Mouse (Mus musculus) cerebellum, adult 2 months (tissue): ENCODE measurements around the gene Srgap3. TPM values are rescaled to one million over a fixed set of nuclear protein-coding genes. Genes with fewer than 3 reads are reported as not detected.

Source experiments
- DNase-seq, 2 experiments: peaks; one replicate each; pipeline ENCODE4 v3.0.0; 2021
- H3K27ac ChIP-seq: fragments of 200-500 bp; 2 replicates; pipeline ENCODE4 v1.5.1; 2012; ENCODE audit warnings: low read length, control low read depth, inconsistent platforms; ENCODE audit not compliant: insufficient read depth
- H3K27me3 ChIP-seq: fragments of 200-500 bp; 2 replicates; pipeline ENCODE4 v1.6.1; 2012; ENCODE audit warnings: inconsistent platforms, mild to moderate bottlenecking, low read length, moderate library complexity; ENCODE audit not compliant: control insufficient read depth, insufficient read depth
- H3K4me1 ChIP-seq: fragments of 200-500 bp; 2 replicates; pipeline ENCODE4 v1.6.1; 2011; ENCODE audit warnings: low read length; ENCODE audit not compliant: control insufficient read depth, insufficient read depth
- H3K4me3 ChIP-seq: fragments of 200-500 bp; replicated peaks from 2 replicates; pipeline ENCODE3; 2011; ENCODE audit warnings: mild to moderate bottlenecking, low read depth, low read length, control low read depth; ENCODE audit not compliant: insufficient read depth
- CTCF ChIP-seq: fragments of 200-500 bp; IDR thresholded peaks from 2 replicates; pipeline ENCODE4 v1.5.1; 2011; ENCODE audit warnings: low read depth, mild to moderate bottlenecking, control low read depth, low read length, moderate library complexity, borderline replicate concordance; ENCODE audit not compliant: insufficient read depth
- POLR2A ChIP-seq: fragments of 200-500 bp; IDR thresholded peaks from 2 replicates; pipeline ENCODE4 v1.6.1; 2011; ENCODE audit warnings: low read length, control low read depth, borderline replicate concordance; ENCODE audit not compliant: insufficient read depth
- WGBS: fragments of 180-500 bp; shearing (Covaris S2); methylation state at CpG from one replicate; pipeline ENCODE4 v1.1.7; 2018; 5-methylcytosine and 5-hydroxymethylcytosine counted together
- polyA plus RNA-seq: library from polyadenylated mRNA; depleted of rRNA; stranded (reverse); fragments of >200 nt; gene quantifications from 2 replicates; pipeline ENCODE4 v1.2.3, GENCODE M21; 2012

Gene Srgap3
- polyA plus RNA-seq, 1 experiment, result 99.2 TPM

DNA sequence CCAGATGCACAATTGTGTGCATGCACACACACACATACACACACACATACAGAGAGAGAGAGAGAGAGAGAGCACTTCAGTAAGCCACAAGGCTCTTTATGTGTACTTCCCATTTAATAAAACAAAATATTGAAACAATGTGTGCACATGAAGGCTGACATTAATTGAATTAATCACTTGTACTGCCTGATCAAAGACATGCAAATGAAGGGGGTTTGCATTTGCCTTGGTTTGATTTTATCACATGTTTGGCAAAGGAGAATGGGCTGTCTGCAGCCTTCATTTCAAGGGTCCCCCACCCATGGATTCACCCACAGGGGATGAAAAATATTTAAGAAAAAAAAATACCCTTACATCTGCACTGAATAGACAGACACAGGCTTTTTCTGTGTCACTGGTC lies 29.5 kb upstream of the Srgap3 start:
- Histone ChIP-seq H3K4me3 (no peak overlapping the region), H3K4me1 (peaks cover 5% of the 10 kb centered on the region; the same call in 1 of the 2 replicates), H3K27ac (no peak overlapping the region), H3K27me3 (no peaks in the 10 kb centered on the region)
- no peak for DNase-seq
- TF ChIP-seq POLR2A, result no peak
- TF ChIP-seq CTCF, result no peak

DNA sequence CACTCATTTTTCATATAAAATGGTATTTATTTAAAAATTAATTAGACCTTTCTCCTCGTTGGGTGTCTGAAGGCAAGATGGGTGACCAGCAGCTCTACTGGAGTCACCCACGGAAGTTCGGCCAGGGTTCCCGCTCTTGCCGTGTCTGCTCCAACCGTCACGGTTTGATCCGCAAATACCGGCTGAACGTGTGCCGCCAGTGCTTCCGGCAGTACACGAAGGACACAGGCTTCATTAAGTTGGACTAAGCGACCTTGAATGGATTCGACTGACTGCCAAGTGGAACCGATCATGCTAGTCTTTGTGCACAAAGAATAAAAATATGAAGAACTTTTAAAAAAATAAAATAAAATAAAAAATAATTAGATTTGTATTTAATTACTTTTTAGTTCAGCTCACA lies 29.1 kb upstream of the Srgap3 start:
- WGBS, result 38% methylated on average over 16 of the region's 16 CpGs
- H3K4me3 ChIP-seq, result no peak overlapping the region
- TF ChIP-seq CTCF, result no peak
- H3K4me1 ChIP-seq, result peaks cover 5% of the 10 kb centered on the region; the same call in 1 of the 2 replicates
- H3K27me3 ChIP-seq, result no peaks in the 10 kb centered on the region
- DNase-seq, result no peak
- no peak overlapping the region for H3K27ac ChIP-seq

DNA sequence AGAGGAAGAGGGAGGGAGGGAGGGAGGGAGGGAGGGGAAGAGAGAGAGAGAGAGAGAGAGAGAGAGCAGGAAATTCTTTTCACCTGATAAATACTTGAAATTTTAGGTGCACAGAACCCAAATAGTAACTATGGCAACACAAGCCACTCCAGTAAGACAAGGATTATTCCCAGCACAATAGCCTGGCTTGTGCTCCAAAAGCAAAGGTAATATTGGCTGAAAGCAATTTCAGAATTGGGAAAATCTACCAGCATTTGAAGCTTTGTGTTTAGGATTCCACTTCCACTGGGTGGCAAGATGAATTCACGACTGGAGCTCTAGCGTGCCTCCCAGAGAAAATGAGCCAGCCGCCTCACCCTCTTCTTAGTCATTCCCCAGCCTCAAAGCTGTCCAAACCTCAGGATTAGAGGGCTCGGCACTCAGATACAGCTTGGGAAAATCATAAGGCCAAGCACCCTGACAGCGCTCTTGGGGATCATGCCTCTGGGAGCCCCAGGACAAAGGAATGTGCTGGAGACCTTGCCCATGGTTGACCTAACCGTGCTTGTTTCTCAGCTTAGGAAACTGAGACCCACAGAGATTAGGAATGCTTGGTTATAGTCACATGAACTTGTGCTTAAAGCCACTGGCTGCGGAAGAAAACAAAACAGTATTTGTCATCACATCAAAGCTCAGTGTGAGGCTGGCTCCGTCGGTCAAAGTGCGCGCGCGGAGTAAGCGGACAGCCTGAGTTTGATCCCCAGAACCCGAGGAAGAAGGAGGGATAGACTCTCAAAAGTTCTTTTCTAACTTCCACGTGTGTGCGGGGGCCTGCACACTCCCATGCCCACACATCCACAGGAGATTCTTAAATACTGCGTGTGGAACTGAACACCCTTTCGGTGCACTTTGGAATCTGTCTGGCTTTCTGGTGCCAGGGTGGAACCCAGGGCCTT lies 27.0 kb upstream of the Srgap3 start:
- no peak overlapping the region for H3K4me3 ChIP-seq
- WGBS, result 83% methylated on average over 19 of the region's 19 CpGs
- TF ChIP-seq POLR2A (no peak), CTCF (no peak)
- DNase-seq, result no peak
- H3K4me1 ChIP-seq, result peaks cover 5% of the 10 kb centered on the region; the same call in 1 of the 2 replicates
- H3K27me3 ChIP-seq, result no peaks in the 10 kb centered on the region
- no peak overlapping the region for H3K27ac ChIP-seq

DNA sequence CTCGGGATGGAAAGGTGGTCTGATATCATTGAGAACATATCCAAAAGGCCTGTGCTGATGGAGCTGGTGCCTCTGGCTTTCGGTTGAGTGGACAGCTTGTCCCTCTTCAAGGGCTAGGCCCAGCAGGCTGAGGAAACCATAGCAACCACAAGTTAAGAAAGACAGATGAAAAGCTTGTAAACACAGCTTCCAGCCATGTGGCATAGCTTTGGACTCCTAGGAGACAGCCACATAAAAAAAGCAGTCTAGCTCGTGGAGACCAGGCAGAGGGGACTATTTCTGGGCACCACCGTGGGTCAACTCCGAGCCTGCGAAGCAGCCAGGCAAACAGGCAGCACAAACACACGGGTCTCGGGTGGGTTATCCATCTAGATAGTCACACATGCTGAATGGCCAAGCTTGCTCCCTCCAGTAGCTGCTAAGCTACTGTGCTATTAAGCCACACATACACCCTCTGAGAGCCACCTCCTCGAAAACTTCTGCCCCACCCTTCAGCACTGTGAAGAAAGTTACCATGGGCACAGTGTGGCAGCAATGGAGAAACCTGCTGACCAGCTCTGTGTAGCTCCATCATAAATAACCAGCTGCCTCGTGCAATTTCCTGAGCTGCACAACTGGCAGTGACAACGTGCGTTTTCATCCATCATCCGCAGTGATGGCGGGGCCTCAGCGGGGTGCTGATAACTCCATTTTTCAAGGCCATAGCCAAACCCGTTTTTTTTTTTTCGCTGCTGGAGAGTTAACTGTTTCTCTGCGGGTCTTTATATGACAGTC lies 26.0 kb upstream of the Srgap3 start:
- Histone ChIP-seq H3K4me1 (0 out of 2 replicates have a peak, but pooled peaks cover 2% of the 10 kb centered on the region), H3K4me3 (no peak overlapping the region), H3K27me3 (no peaks in the 10 kb centered on the region), H3K27ac (no peak overlapping the region)
- TF ChIP-seq POLR2A (no peak), CTCF (no peak)
- peak in 1 of 2 experiments; percentile 29 for DNase-seq
- 44% methylated on average over 18 of the region's 18 CpGs for WGBS

DNA sequence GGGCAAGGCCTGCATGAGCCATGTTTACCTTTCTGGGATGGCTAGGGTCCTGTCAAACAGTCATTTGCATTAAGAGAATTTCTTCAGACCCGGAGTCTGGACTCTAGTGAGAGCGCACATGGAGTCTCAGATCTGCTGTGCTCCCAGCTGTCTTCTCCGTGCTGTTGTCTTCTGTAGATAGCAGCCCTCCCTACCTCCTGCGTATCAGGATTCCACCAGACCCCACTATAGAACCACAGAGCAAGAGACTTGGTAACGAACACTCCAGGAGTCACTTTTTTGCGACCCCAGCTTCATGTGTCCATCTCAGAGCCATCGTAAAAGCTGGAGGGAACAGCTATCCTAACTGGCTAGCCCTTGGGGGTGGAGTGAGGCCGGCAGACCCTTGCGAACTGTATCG lies 25.1 kb upstream of the Srgap3 start:
- H3K4me3 ChIP-seq, result no peak overlapping the region
- DNase-seq, result no peak
- H3K27me3 ChIP-seq, result no peaks in the 10 kb centered on the region
- no peak overlapping the region for H3K27ac ChIP-seq
- H3K4me1 ChIP-seq, result 0 out of 2 replicates have a peak, but pooled peaks cover 2% of the 10 kb centered on the region
- no peak for TF ChIP-seq CTCF
- 71% methylated on average over 10 of the region's 10 CpGs for WGBS

DNA sequence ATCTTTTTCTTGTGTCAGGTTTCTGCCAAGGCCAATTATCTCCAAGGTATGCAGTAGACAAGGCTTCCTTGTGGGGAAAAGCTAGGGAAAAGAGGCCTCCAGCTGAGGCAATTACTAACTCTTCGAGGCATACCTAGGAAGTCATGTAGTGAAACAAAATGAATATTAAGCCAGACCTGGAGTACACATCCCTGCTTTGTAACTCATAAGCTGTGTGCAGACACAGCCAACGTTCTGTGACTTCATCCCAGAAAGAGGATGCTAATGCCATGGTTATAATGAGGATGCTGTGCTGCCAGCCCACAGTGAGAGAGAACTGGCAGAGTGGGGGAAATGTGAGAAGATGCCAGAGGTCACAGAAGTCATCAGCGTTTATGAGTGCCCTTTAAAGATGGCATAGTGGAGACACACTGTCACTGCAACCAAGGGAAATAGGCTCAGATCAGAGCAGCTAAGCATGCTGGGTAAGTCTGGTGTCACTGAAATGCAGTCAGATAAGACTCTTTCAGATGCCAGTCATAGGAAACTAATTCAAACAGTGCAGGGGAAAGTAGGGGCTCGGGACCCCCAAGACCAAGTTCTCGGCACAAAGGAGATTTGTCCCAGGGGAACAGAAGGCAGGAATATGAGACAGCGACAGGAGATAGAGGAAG lies 24.2 kb upstream of the Srgap3 start:
- Histone ChIP-seq H3K27ac (no peak overlapping the region), H3K27me3 (no peaks in the 10 kb centered on the region), H3K4me3 (no peak overlapping the region), H3K4me1 (no peaks in the 10 kb centered on the region)
- no peak for DNase-seq
- no peak for TF ChIP-seq CTCF
- TF ChIP-seq POLR2A, result no peak
- 44% methylated on average over 6 of the region's 6 CpGs for WGBS

DNA sequence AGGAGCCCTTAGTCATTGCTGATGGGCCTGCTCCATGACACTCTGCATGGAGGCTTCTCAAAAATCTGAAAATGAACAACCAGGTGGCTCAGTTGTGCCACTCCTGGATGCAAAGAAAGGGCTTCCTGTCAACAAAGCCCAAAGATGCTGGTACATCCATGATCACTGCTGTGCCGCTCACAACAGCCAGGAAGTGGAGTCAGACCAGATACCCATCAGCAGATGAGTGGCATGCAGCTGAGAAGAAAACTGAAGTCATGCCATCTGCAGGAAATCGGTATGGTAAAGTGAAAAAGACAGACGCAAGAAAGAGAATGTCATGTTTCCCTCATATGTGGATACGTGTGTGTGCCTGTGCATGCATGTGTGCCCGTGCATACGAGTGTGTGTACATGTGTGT lies 20.3 kb upstream of the Srgap3 start:
- no peak overlapping the region for H3K4me3 ChIP-seq
- no peaks in the 10 kb centered on the region for H3K4me1 ChIP-seq
- DNase-seq, result no peak
- 88% methylated on average over 6 of the region's 6 CpGs for WGBS
- TF ChIP-seq CTCF (no peak), POLR2A (no peak)
- H3K27me3 ChIP-seq, result no peaks in the 10 kb centered on the region
- H3K27ac ChIP-seq, result no peak overlapping the region

DNA sequence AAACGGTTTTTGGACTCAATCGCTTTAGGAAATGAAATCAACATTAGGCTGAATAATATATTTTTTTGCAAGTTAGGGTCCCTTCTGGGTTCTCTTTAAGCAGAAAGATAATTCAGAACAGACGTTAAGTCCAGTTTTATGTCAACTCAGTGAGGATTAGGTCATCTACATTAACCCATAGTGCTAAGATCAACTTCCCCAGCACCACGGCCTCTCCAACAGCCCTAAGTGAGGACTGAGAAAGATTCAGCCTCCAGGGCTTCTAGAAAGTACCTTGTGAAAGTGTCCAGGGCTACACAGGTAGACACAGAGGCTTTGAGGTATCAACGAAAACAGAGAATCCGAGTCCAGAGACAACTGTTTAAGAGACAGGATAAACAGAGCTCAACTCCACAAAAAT lies 11.3 kb upstream of the Srgap3 start:
- TF ChIP-seq POLR2A, result no peak
- WGBS, result 74% methylated on average over 6 of the region's 6 CpGs

More for the DNA sequence above, 11.3 kb upstream of the Srgap3 start:
- Histone ChIP-seq H3K4me1 (no peaks in the 10 kb centered on the region; the same call in 1 of the 2 replicates), H3K4me3 (no peak overlapping the region), H3K27me3 (no peaks in the 10 kb centered on the region), H3K27ac (no peak overlapping the region)
- no peak for DNase-seq
